Mouse (Mus musculus) gastrocnemius, adult 2 months (tissue): ENCODE data around the gene Gm4353. TPM values are rescaled to one million over a fixed set of nuclear protein-coding genes. Genes with fewer than 3 reads are reported as not detected.
"Not testable (repeated sequence)": the region's sequence is repeated elsewhere in the genome, so short reads cannot be mapped to it uniquely, and the experiment has no call there.

Experiments used
- DNase-seq: peaks from one replicate; pipeline ENCODE4 v3.0.0; 2022
- H3K27ac ChIP-seq: fragments of 200-600 bp; 2 replicates; pipeline ENCODE4 v1.8.1; 2022; ENCODE audit warnings: mild to moderate bottlenecking
- H3K4me3 ChIP-seq: fragments of 200-600 bp; 2 replicates; pipeline ENCODE4 v1.8.1; 2022; ENCODE audit warnings: mild to moderate bottlenecking, moderate library complexity
- CTCF ChIP-seq: fragments of 200-600 bp; IDR thresholded peaks from 2 replicates; pipeline ENCODE4 v1.8.1; 2022; ENCODE audit warnings: antibody characterized with exemption, mild to moderate bottlenecking, moderate library complexity
- intact Hi-C: fragments of 180-260 bp; cut with DNase I; formaldehyde crosslinking; loops from one replicate; pipeline ENCODE4 v1.15.1; 2025
- long read RNA-seq, 2 experiments: library from polyadenylated mRNA; stranded (forward); transcript quantifications; one replicate each; pipeline ENCODE4 v2.0.0; 2021
- total RNA-seq, 2 experiments: library from RNA; stranded (reverse); gene quantifications; 2 replicates each; pipeline ENCODE4 v1.2.3; 2021

Gene Gm4353
- total RNA-seq: 1 to 10 TPM; 1.6 to 2.3 TPM
- long read RNA-seq, experiment 1: 0 reads
- long read RNA-seq, experiment 2: 0 reads

GRCm38 (mm10) chr7:116084366-116084765 is at the start of gene Gm4353:
Gene Gm4353, minus strand, starts transcription at chr7:116084635.
- DNase-seq, H3K4me3 ChIP-seq, H3K27ac ChIP-seq, intact Hi-C loops: not testable (repeated sequence)

- no peak overlapping the region for H3K27ac ChIP-seq
- H3K4me3 ChIP-seq: no peak overlapping the region
- DNase-seq: peak; percentile 78
- no peak; the same call in none of the 2 replicates for TF ChIP-seq CTCF
- intact Hi-C loops: loop anchor here (5.0 kb wide), 1 partner anchor 65 kb away; no protein-coding TSS in a partner anchor
Observed at GRCm38 (mm10) chr7:116132078-116132477, 47.6 kb upstream of the Gm4353 start.

GRCm38 (mm10) chr7:116131390-116131789 is 47.0 kb upstream of the Gm4353 start:
- intact Hi-C loops: loop anchor here (5.0 kb wide), 1 partner anchor 66 kb away; no protein-coding TSS in a partner anchor
- no peak for DNase-seq
- TF ChIP-seq CTCF: 0 out of 2 replicates have a peak, but pooled peaks have one; percentile 9
- H3K27ac ChIP-seq: no peak overlapping the region
- H3K4me3 ChIP-seq: no peak overlapping the region

GRCm38 (mm10) chr7:116129374-116129773 is 44.9 kb upstream of the Gm4353 start:
- intact Hi-C loops: no loop called here
- H3K27ac ChIP-seq: no peak overlapping the region
- no peak overlapping the region for H3K4me3 ChIP-seq
- DNase-seq: no peak
- no peak for TF ChIP-seq CTCF

GRCm38 (mm10) chr7:116128286-116128685 is 43.9 kb upstream of the Gm4353 start:
- TF ChIP-seq CTCF: no peak
- intact Hi-C loops: no loop called here

GRCm38 (mm10) chr7:116127052-116127451 is 42.6 kb upstream of the Gm4353 start:
- no peak for DNase-seq
- H3K27ac ChIP-seq: no peak overlapping the region
- H3K4me3 ChIP-seq: no peak overlapping the region
- intact Hi-C loops: no loop called here
- TF ChIP-seq CTCF: no peak

More at GRCm38 (mm10) chr7:116128286-116128685, 43.9 kb upstream of the Gm4353 start:
- no peak for DNase-seq
- Histone ChIP-seq H3K4me3 (no peak overlapping the region), H3K27ac (no peak overlapping the region)

- DNase-seq: no peak
- TF ChIP-seq CTCF: no peak
- intact Hi-C loops: no loop called here
- Histone ChIP-seq H3K27ac (no peak overlapping the region), H3K4me3 (no peak overlapping the region)
Observed at GRCm38 (mm10) chr7:116125671-116126070, 41.2 kb upstream of the Gm4353 start.

GRCm38 (mm10) chr7:116124057-116124456 is 39.6 kb upstream of the Gm4353 start:
- no peak overlapping the region for H3K27ac ChIP-seq
- no peak overlapping the region for H3K4me3 ChIP-seq
- no peak for DNase-seq
- intact Hi-C loops: no loop called here
- no peak for TF ChIP-seq CTCF

- no peak for TF ChIP-seq CTCF
- Histone ChIP-seq H3K4me3 (no peak overlapping the region), H3K27ac (no peak overlapping the region)
- intact Hi-C loops: no loop called here
- no peak for DNase-seq
Observed at GRCm38 (mm10) chr7:116123597-116123985, 39.2 kb upstream of the Gm4353 start.

GRCm38 (mm10) chr7:116122981-116123596 is 38.7 kb upstream of the Gm4353 start:
- no peak for DNase-seq
- intact Hi-C loops: no loop called here
- no peak for TF ChIP-seq CTCF
- Histone ChIP-seq H3K4me3 (no peak overlapping the region), H3K27ac (no peak overlapping the region)

- no peak for DNase-seq
- TF ChIP-seq CTCF: no peak
- Histone ChIP-seq H3K4me3 (no peak overlapping the region), H3K27ac (no peak overlapping the region)
- intact Hi-C loops: no loop called here
Observed at GRCm38 (mm10) chr7:116121202-116121601, 36.8 kb upstream of the Gm4353 start.

GRCm38 (mm10) chr7:116120737-116121136 is 36.3 kb upstream of the Gm4353 start:
- Histone ChIP-seq H3K27ac (no peak overlapping the region), H3K4me3 (no peak overlapping the region)
- no peak for DNase-seq
- intact Hi-C loops: no loop called here
- no peak for TF ChIP-seq CTCF

GRCm38 (mm10) chr7:116119306-116119857 is 34.9 kb upstream of the Gm4353 start:
- no peak for DNase-seq
- H3K4me3 ChIP-seq: no peak overlapping the region
- TF ChIP-seq CTCF: no peak
- intact Hi-C loops: no loop called here
- H3K27ac ChIP-seq: no peak overlapping the region

GRCm38 (mm10) chr7:116115991-116116390 is 31.6 kb upstream of the Gm4353 start:
- no peak for TF ChIP-seq CTCF
- intact Hi-C loops: no loop called here
- H3K4me3 ChIP-seq: no peak overlapping the region
- DNase-seq: no peak
- no peak overlapping the region for H3K27ac ChIP-seq
